Mouse (Mus musculus): Measurements from ENCODE around the gene Zfp462. TPM values are rescaled to one million over a fixed set of nuclear protein-coding genes. Genes with fewer than 3 reads are reported as not detected.

Gene Zfp462
- 1.0 TPM for polyA plus RNA-seq (2014; fragmentation: Illumina TruSeq; extraction: RNeasy Lipid Tissue Mini Kit (QIAGEN cat#74804); ENCODE audit: insufficient read depth, low read depth, low replicate concordance)

GRCm38 (mm10) chr4:54944921-54945430 lies at the start of gene Zfp462:
Zfp462 (plus strand) TSS chr4:54945048.

